Mouse (Mus musculus): ENCODE data around the gene Trim59.
A peak's percentile ranks its signal among the peaks of the same experiment; 100 is the strongest.

The Trim59 gene

GRCm38 (mm10) chr3:69005338-69006245, 39.0 kb downstream of the Trim59 start:
- peak; percentile 80 for DNase-seq (ENCODE audit: low spot score)

DNA sequence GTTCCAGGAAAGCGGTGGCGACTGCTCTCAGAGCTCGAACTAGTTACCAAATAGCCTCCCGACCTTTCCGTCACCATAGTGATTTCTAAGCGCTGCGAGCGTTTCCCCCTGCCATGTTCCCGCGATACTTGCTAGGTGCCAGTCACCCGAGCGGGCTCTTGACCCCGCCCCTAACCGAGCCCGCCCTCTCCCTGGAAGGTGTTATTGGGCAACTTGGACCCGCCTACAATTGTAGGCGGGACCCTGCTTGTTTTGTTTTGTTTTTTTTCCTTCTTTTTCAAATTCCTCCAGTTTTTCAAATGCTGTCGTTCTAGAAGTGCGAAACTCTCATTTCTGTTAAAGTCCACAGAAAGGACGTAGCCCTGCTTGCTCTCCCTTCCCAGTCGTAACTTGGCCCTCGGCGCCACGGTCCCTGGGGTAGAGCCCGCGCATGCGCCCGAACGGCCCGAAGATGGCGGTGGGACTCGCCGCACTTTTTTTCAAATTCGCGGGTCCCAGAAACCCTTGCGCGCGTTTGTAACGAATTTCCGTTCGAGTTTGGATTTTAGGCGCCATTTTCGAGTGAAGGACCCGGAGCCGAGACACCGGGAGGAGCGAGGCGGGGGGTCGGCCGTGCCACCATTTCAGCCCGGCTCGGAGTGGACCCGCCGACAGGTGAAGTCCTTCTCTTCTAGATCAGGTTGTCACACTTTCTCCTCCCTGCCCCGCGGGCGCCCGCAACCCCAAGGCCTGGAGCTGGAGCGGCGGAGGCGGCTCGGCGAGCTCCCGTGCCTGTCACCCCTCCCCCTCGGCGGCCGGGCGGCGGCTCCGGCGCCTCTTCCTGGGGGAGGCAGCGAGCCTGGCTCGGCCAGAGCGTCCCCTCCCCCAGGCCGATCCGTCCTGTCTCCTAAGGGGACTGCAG, 39.9 kb downstream of the Trim59 start, which contains the start of the genes Ift80 and Smc4:
Gene Ift80 (minus strand): TSS at position 134 of the 901 bp plus-strand sequence.
Gene Smc4 (plus strand): TSS at position 302 of the 901 bp plus-strand sequence.
- peak; percentile 99 for DNase-seq (ENCODE audit: low spot score)

DNA sequence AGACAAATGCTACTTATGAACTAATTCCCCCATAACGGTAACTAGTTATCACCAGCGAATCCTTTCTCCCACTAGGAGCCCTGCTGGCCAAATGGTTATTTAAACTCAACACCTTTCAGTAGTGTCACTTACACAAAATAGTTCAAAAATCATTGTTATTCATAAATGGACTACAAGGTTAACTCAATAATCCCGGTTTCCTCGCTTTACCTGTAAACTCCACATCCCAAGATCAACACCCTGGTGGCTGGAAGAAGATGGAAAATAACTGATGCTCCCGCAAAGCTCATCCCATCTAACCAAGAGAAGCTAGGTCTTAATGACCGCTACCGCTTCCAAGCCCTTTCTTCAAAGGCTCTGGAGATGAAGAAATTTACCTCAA, 40.5 kb downstream of the Trim59 start:
- DNase-seq (ENCODE audit: low spot score), result no peak

DNA sequence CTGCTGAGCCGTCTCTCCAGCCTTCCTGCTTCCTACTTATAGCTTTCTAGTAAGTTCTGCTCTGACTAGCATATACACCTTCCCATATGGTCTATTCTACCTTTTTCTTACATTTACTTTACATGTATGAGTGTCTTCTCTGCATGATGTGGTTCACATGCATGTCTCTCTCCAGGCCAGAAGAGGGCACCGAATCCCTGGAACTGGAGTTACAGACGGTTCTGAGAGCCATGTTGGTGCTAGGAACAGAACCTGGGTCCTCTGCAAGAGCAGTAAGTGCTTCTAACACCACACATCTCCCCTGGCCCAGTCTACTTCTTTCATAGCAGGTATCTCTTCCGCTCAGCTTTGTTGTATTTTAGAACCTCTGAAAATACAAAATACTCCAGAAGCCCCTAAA, 41.8 kb downstream of the Trim59 start:
- no peak for DNase-seq (ENCODE audit: low spot score)

DNA sequence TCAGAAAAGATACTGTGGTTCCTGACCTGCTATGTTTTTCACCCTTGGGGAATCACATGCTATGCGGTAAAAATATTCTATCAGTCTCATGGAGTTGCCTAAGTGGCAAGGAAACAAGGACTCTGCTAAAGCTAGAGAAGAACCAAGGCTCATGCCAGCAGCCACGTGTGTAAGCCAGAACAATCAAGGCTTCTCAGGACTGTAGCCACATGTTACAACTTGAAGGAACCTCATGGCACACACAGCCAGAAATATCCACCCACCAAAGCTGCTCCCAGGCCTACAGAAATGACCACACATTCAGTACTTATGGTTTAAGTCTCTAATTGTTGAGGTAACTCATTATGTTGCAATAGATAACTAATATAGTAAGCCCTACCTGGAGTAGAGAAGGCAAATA, 58.0 kb downstream of the Trim59 start:
- no peak for DNase-seq (ENCODE audit: low spot score)

Measured in MN1 (cell line).